Mouse (Mus musculus) retina, adult 2 months (tissue): ENCODE measurements around the gene Gtsf1l.
"Not testable (repeated sequence)": the region's sequence is repeated elsewhere in the genome, so short reads cannot be mapped to it uniquely, and the experiment has no call there.

ENCODE experiments used
- DNase-seq: peaks from one replicate; pipeline ENCODE4 v3.0.0-alpha.2; 2012; ENCODE audit warnings: low read depth, low spot score

Gene Gtsf1l

GRCm38 (mm10) chr2:163086561-163086960, 1.1 kb downstream of the Gtsf1l start:
- no peak for DNase-seq

DNA sequence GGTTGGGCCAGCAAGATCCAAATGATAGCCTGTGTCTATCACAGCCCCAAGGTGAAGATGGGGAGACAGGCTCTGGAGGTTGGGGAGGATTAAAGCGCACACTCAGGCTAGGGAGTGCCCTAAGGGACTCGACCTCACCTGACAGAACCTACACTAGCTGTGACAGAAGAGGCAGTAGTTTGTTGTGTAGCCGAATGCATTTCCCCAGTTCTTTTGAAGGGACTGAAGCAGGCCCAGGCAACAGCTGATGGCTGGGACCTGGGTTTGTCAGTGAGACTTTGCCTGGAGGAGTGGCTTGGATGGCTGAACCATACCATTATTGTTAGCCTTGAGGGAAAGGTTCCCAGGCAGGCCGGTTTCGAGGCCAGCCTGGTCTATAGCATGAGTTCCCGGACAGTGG, 2.6 kb downstream of the Gtsf1l start:
- no peak for DNase-seq

GRCm38 (mm10) chr2:163084519-163084918, 3.1 kb downstream of the Gtsf1l start:
- no peak for DNase-seq

GRCm38 (mm10) chr2:163082591-163082990, 5.1 kb downstream of the Gtsf1l start:
- DNase-seq, result no peak

GRCm38 (mm10) chr2:163079041-163079440, 8.6 kb downstream of the Gtsf1l start:
- DNase-seq, result no peak

DNA sequence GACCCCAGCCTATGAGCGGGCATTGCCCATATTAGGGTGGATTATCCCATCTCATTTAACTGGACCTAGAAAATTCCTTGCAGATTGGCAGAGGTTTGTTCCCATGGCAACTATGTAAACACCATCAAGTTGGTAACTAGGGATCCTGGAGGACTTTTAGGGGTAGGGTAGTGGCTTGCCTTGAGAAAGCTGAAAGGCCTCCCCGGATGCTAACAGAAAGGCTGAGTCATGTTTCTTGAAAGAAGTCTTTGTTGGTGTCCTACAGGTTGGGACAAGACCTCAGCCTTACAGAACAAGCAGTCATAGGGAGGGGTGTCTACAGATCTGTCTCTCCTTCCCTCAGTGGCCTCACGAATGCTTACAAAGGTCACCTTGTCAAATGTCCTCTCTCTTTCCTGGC, 12.4 kb downstream of the Gtsf1l start:
- no peak for DNase-seq

DNA sequence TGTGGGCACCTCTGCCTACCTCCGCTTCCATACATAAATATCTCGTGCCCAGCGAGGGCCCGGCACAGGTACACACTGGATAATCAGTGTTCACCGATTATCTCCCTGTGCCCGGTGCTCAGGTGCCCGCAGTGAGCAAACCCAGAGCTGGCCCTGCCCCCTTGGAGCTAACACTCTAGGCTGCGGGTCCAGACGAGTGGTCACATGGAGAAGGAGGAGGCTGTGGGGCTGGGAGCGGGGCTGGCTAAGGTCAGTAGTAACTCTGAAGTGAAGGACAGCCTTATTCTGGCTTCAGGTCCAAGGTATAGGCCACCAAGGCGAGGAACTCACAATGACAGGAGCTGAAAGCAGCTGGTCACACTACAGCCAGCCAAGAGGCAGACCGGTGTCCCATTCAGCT, 12.8 kb downstream of the Gtsf1l start:
- DNase-seq, result no peak

- no peak for DNase-seq
These were observed 13.6 kb downstream of the Gtsf1l start for GRCm38 (mm10) chr2:163074006-163074405.

DNA sequence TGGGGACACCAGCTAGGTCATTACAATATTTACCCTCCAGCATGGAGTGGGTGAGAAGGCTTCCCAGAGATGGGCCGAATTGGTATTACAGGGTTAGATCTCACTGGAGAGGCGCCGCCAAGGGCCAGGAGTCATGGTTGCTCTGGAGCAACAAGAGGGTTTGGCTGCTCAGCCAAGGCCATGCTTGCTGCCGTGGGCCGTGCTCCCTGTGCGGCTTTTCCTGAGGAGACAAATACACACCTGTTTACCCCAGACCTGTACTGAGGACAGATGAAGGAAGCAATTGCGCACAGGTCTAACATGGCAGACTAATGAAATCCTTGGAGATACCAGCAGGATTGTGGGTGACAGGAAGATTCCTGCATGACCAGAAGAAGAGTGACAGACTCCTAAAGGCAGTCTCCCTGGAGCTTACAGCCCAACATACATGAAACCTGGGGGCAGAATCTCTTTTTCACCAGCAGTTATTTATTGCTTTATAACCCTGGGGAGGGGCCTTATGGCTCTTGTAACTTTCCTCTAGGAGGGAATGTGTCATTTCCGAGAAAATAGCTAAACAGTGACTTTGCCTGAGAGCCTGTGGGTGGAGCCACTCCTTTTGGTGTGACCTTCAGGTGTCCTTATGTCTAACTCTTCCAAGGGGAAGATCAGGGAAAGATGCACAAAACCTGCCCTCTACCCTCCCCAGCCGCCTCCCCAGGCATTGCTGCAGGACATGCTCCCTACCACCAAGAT, 14.5 kb downstream of the Gtsf1l start:
- DNase-seq, result no peak

DNA sequence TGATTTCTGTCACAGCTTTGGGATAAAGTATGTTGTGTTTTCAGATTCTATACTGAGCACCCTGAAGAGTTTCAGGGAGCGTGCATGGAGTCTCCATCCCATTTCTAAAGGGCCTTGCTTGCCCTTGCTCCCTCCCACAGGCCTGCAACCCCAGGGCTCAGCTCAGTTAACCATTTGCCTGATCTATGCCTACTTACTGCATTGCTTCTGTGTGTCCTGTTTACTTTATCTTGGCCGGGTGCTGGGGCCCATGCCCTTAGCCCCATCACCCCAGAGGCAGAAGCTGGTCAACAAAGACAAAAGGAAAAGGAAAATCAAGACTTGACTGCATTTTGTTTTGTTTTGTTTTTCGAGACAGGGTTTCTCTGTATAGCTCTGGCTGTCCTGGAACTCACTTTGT, 16.1 kb downstream of the Gtsf1l start:
- DNase-seq, result no peak

GRCm38 (mm10) chr2:163070213-163070612, 17.4 kb downstream of the Gtsf1l start:
- no peak for DNase-seq

DNA sequence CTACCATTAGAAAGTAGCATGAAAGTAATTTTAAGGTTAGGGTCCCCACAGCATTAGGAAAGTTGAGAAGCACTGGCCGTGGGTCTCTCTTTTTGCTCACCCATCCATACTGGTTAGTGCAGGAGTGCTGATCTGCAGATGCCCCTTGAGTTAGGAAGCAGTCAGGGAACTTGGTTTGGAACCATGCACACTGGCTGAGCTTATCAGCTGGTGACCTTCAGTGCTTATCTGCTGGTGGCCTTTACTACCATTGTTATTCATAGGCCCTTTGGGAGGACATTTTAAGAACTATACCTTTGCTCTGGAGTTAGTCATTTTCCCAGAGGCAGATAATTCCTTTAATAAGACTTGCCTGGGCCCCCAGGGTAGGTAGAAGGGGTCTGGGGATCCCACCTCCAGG, 20.4 kb downstream of the Gtsf1l start:
- DNase-seq, result no peak

- no peak for DNase-seq
These were observed 21.3 kb downstream of the Gtsf1l start for GRCm38 (mm10) chr2:163066326-163066725.

DNA sequence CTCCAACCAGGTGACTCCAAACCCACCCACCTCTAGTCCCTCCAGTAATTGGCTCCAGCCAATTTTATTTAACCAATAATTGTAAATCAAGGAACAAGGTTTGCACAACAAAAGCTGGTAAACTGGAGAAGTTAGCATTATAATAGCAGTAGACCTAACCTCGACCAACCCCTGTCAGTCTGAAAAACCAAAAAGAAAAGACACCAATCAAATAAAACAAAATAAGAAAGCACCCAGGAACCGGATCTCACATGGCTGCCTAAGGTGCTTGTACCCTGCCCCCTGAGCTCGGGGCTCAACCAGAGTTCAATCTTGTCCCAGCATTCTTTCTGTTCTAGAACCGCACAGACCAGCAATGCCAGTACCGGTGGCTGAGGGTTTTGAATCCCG, 25.5 kb downstream of the Gtsf1l start:
- no peak for DNase-seq

- no peak for DNase-seq
These were observed 26.2 kb downstream of the Gtsf1l start for GRCm38 (mm10) chr2:163061203-163062118.

DNA sequence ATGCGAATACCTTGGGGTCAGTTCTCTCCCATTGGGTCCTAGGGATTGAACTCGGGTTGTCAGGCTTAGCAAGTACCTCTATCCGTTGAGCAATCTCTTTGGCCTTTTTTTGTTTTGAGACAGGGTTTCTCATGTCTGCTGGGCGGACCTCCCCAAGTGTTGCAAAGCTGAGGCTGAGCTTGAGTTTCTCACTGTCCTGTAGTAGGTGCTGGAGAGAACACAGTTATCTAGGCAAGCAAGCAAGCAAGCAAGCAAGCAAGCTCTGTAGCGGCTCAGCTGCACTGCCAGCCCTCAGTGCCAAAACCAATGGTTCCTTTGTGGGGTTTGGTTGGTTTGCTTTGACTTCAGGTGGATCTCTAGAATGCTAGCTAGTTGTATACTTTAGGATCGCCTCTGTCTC, 27.0 kb downstream of the Gtsf1l start:
- no peak for DNase-seq

GRCm38 (mm10) chr2:163058981-163059380, 28.7 kb downstream of the Gtsf1l start:
- DNase-seq, result not testable (repeated sequence)

DNA sequence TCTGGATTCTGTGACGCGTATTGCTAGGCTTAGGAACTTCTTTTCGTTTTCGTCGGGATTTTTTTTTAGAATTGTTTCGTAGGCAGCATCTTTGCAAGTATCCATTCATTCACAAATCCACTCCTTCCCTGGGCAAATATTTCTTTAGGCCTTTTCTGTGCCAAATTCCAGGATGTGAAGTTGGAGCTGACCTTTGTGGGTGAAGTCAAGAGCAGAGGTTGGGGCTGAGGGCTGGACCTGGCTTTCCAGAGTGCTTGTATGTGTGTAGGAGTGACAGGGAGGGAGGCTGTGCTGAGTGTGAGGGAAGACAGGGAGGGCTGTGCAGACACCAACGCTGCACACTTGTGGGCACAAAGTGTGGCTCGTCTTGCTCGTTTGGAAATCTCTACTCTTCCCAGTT, 31.1 kb downstream of the Gtsf1l start:
- DNase-seq, result no peak

DNA sequence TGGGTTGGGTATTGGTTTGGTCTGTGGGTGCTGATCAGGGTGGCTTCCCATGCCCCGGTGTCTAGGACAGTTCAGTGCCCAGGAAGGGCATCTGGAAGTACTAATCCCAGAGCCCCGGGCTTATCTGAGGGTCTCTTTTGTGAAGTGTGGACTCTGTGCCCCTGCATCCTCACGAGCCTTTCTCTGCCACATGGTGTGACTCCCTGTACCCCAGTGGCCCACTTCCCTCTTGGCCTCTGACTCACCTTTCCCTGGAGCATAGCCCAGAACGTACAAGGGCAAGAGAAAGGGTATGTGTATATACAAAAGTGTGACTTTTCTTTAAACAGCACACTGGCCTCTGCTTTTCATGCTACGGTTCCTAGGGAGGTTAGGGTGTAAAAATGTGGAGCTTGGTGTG, 31.9 kb downstream of the Gtsf1l start:
- no peak for DNase-seq

- no peak for DNase-seq
These were observed 32.7 kb downstream of the Gtsf1l start for GRCm38 (mm10) chr2:163054891-163055494.

DNA sequence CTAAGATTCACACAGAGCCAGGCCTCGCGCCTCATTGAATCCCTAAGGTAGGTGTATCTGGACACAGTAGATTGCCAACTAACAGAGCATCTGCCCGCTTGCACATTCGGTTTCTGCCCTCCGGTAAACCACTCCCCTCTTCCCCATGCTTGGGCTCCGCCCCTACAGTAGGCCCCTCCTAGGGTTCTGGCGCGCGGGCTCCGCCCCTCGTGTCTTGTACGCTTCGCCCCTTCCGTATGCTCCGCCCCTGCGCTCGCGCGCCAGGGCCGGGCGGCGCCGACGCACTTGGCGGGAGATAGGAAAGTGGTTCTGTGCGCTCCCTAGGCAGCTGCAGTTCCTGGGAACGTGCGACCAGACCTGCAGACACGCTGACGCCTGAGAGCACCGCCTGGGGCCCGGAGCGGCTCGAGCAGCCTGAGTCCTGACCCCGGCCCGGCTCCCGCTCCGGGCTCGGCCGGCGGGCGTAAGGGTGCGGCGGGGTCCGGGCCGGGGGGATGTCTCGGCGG, 33.3 kb downstream of the Gtsf1l start, which contains the start of gene Mybl2:
Mybl2 (plus strand) TSS at position 353 of the 506 bp plus-strand sequence.
- peak; percentile 39 for DNase-seq

GRCm38 (mm10) chr2:163052826-163053225, 34.8 kb downstream of the Gtsf1l start:
- DNase-seq, result no peak
